Mouse (Mus musculus) G1E (cell line): Measurements from ENCODE around the gene B4galt2. TPM values are rescaled to one million over a fixed set of nuclear protein-coding genes. Genes with fewer than 3 reads are reported as not detected.

Experiments used
- ATAC-seq: 2 replicates; pipeline ENCODE4 v1.8.0; 2016; ENCODE audit warnings: mild to moderate bottlenecking; ENCODE audit not compliant: insufficient number of reproducible peaks, poor library complexity, low FRiP score, severe bottlenecking; ENCODE audit errors: extremely low read depth
- DNase-seq: peaks from one replicate; pipeline ENCODE4 v3.0.0; 2012; ENCODE audit warnings: low spot score
- H3K27me3 ChIP-seq: 2 replicates; pipeline ENCODE4 v1.6.1; 2012; ENCODE audit warnings: mild to moderate bottlenecking, low read length, inconsistent platforms; ENCODE audit not compliant: insufficient read depth
- H3K36me3 ChIP-seq: replicated peaks from 2 replicates; pipeline ENCODE3; 2012; ENCODE audit warnings: mild to moderate bottlenecking, inconsistent platforms
- H3K4me1 ChIP-seq: 2 replicates; pipeline ENCODE4 v1.6.1; 2012; ENCODE audit warnings: low read depth, low read length, inconsistent platforms, mixed read lengths; ENCODE audit not compliant: insufficient read depth
- H3K4me3 ChIP-seq: 2 replicates; pipeline ENCODE4 v1.5.1; 2012; ENCODE audit warnings: low read depth, mild to moderate bottlenecking, inconsistent platforms, low read length, moderate library complexity, mixed read lengths
- H3K9me3 ChIP-seq: replicated peaks from 2 replicates; pipeline ENCODE4 v1.6.1; 2012; ENCODE audit warnings: inconsistent platforms
- CTCF ChIP-seq: IDR thresholded peaks from 2 replicates; pipeline ENCODE4 v1.5.1; 2012; ENCODE audit warnings: low read depth, low read length, inconsistent platforms, mixed read lengths
- GATA1 ChIP-seq: IDR thresholded peaks from 2 replicates; pipeline ENCODE4 v1.6.1; 2012; ENCODE audit warnings: borderline replicate concordance, low read length, inconsistent platforms, mixed read lengths
- GATA2 ChIP-seq: IDR thresholded peaks from 2 replicates; pipeline ENCODE4 v1.6.1; 2012; ENCODE audit warnings: low read depth, low read length, inconsistent platforms, borderline replicate concordance
- POLR2AphosphoS5 ChIP-seq: IDR thresholded peaks from 2 replicates; pipeline ENCODE4 v1.6.1; 2012; ENCODE audit warnings: low read depth, low read length, inconsistent platforms; ENCODE audit not compliant: insufficient replicate concordance
- TAL1 ChIP-seq: conservative IDR thresholded peaks from 2 replicates; pipeline ENCODE4 v1.6.1; 2012; ENCODE audit warnings: low read depth, low read length, inconsistent platforms, mixed read lengths
- polyA plus RNA-seq: library from polyadenylated mRNA; stranded (reverse); fragments of >175 nt; gene quantifications from 2 replicates; pipeline ENCODE4 v1.2.3, GENCODE M21; 2012
- total RNA-seq, 2 experiments: library from RNA; stranded (forward) in 1 of 2; stranded (reverse) in 1 of 2; fragments of 200-1000 nt in 1 of 2; fragments of >200 nt in 1 of 2; fragmentation: Nextera tagmentation in 1 of 2; gene quantifications; 2 replicates each; pipeline ENCODE4 v1.2.3; 2014 to 2017

The B4galt2 gene
- total and polyA plus RNA-seq, 3 experiments, result 0.11 to 0.33 TPM; not detected in 1

GRCm38 (mm10) chr4:117878703-117879102 is 4.6 kb downstream of the B4galt2 start:
- H3K9me3 ChIP-seq, result no peaks in the 10 kb centered on the region
- H3K4me3 ChIP-seq, result no peak overlapping the region
- DNase-seq, result no peak
- H3K36me3 ChIP-seq, result peaks cover 4% of the 10 kb centered on the region
- H3K27me3 ChIP-seq, result peaks cover 82% of the 10 kb centered on the region
- TF ChIP-seq GATA1 (no peak), GATA2 (no peak), CTCF (no peak), TAL1 (no peak), POLR2AphosphoS5 (no peak)
- no peak for ATAC-seq
- H3K4me1 ChIP-seq, result peaks cover 11% of the 10 kb centered on the region

- peaks cover 8% of the 10 kb centered on the region for H3K4me1 ChIP-seq
- no peaks in the 10 kb centered on the region for H3K36me3 ChIP-seq
- TF ChIP-seq POLR2AphosphoS5 (no peak), CTCF (no peak), GATA2 (no peak), GATA1 (no peak), TAL1 (no peak)
- no peak for ATAC-seq
- peaks cover 82% of the 10 kb centered on the region for H3K27me3 ChIP-seq
- H3K9me3 ChIP-seq, result no peaks in the 10 kb centered on the region
- H3K4me3 ChIP-seq, result no peak overlapping the region
- no peak for DNase-seq
Measured at GRCm38 (mm10) chr4:117878301-117878700, 5.0 kb downstream of the B4galt2 start.

- no peak for ATAC-seq
- H3K4me1 ChIP-seq, result peaks cover 17% of the 10 kb centered on the region
- peaks cover 79% of the 10 kb centered on the region for H3K27me3 ChIP-seq
- H3K36me3 ChIP-seq, result no peaks in the 10 kb centered on the region
- H3K4me3 ChIP-seq, result no peak overlapping the region
- no peaks in the 10 kb centered on the region for H3K9me3 ChIP-seq
- TF ChIP-seq GATA1 (no peak), CTCF (no peak), GATA2 (no peak), POLR2AphosphoS5 (no peak), TAL1 (no peak)
- DNase-seq, result no peak
Measured at GRCm38 (mm10) chr4:117873615-117874014, 9.7 kb downstream of the B4galt2 start.

GRCm38 (mm10) chr4:117872471-117872886 is 10.8 kb downstream of the B4galt2 start, which contains the start of gene Ccdc24:
Gene Ccdc24 (minus strand): TSS chr4:117872557.
- H3K36me3 ChIP-seq, result peaks cover 4% of the 10 kb centered on the region
- DNase-seq (no peak), ATAC-seq (no peak)
- peak within 1 kb of the TSS; percentile 11; the same call in 1 of the 2 replicates for H3K4me3 ChIP-seq
- no peaks in the 10 kb centered on the region for H3K9me3 ChIP-seq
- peaks cover 17% of the 10 kb centered on the region for H3K4me1 ChIP-seq
- TF ChIP-seq CTCF (no peak), TAL1 (no peak)
- peaks cover 68% of the 10 kb centered on the region for H3K27me3 ChIP-seq

- TF ChIP-seq TAL1 (peak; percentile 24; the same call in 1 of the 2 replicates), GATA2 (no peak), CTCF (no peak), POLR2AphosphoS5 (no peak), GATA1 (no peak)
- Histone ChIP-seq H3K27me3 (peaks cover 62% of the 10 kb centered on the region), H3K4me3 (no peak overlapping the region), H3K9me3 (no peaks in the 10 kb centered on the region), H3K4me1 (peaks cover 17% of the 10 kb centered on the region), H3K36me3 (peaks cover 4% of the 10 kb centered on the region)
- DNase-seq (no peak), ATAC-seq (no peak)
Measured at GRCm38 (mm10) chr4:117871787-117872186, 11.5 kb downstream of the B4galt2 start.

- TF ChIP-seq GATA1, result no peak
- TF ChIP-seq TAL1, result no peak
- TF ChIP-seq CTCF, result no peak
- no peak for TF ChIP-seq POLR2AphosphoS5
- TF ChIP-seq GATA2, result no peak
- H3K27me3 ChIP-seq, result peaks cover 54% of the 10 kb centered on the region
- H3K4me1 ChIP-seq, result peaks cover 17% of the 10 kb centered on the region
- H3K4me3 ChIP-seq, result no peak overlapping the region
- no peak for DNase-seq
- ATAC-seq, result no peak
- peaks cover 4% of the 10 kb centered on the region for H3K36me3 ChIP-seq
- H3K9me3 ChIP-seq, result no peaks in the 10 kb centered on the region
Measured at GRCm38 (mm10) chr4:117870437-117870836, 12.8 kb downstream of the B4galt2 start.

GRCm38 (mm10) chr4:117869317-117869716 is 14.0 kb downstream of the B4galt2 start:
- ATAC-seq (no peak), DNase-seq (no peak)
- Histone ChIP-seq H3K36me3 (peaks cover 11% of the 10 kb centered on the region), H3K4me3 (no peak overlapping the region), H3K27me3 (peaks cover 49% of the 10 kb centered on the region), H3K4me1 (peaks cover 17% of the 10 kb centered on the region), H3K9me3 (no peaks in the 10 kb centered on the region)
- TF ChIP-seq POLR2AphosphoS5 (no peak), CTCF (no peak), GATA2 (no peak)
